Mouse (Mus musculus) liver, embryonic 14.5 days (tissue): Measurements from ENCODE around the gene Ror2.

Source experiments
- CTCF ChIP-seq: IDR thresholded peaks from 2 replicates; pipeline ENCODE4 v1.5.1; 2016; ENCODE audit warnings: antibody characterized with exemption, low read depth, control low read depth
- EP300 ChIP-seq: IDR thresholded peaks from 2 replicates; pipeline ENCODE4 v1.6.1; 2016; ENCODE audit warnings: antibody characterized with exemption, low read depth

- peak; percentile 88 for TF ChIP-seq CTCF
- TF ChIP-seq EP300, result no peak
Measured at GRCm38 (mm10) chr13:53096615-53097014, 189.3 kb downstream of the Ror2 start.
